Mouse (Mus musculus) hindbrain, embryonic 14.5 days (tissue): ENCODE measurements at regions not wholly inside any gene's neighbourhood (a gene's known extent, or its start where the extent isn't known, plus 50 kb on each side); places are given as distances from the start of the nearest gene placed in this dataset.

Experiments
- ATAC-seq: fragments of 200-750 bp; cut with Nextera tagmentation; 2 replicates; pipeline ENCODE4 v1.8.0; 2017; ENCODE audit warnings: moderate number of reproducible peaks, mild to moderate bottlenecking, moderate TSS enrichment, moderate library complexity; ENCODE audit not compliant: low FRiP score
- DNase-seq: peaks from one replicate; pipeline ENCODE4 v3.0.0-alpha.2; 2015; ENCODE audit warnings: low spot score
- H3K27ac ChIP-seq: fragments of 300-500 bp; sonication (generic); 2 replicates; pipeline ENCODE4 v1.5.1; 2014; ENCODE audit warnings: mild to moderate bottlenecking, moderate library complexity
- H3K27me3 ChIP-seq: fragments of 300-500 bp; sonication (generic); 2 replicates; pipeline ENCODE4 v1.6.1; 2014; ENCODE audit warnings: mild to moderate bottlenecking, low read length, mixed read lengths; ENCODE audit not compliant: control insufficient read depth, insufficient read depth
- H3K36me3 ChIP-seq: fragments of 300-500 bp; sonication (generic); replicated peaks from 2 replicates; pipeline ENCODE4 v1.6.1; 2014; ENCODE audit not compliant: control insufficient read depth, insufficient read depth
- H3K4me1 ChIP-seq: fragments of 300-500 bp; sonication (generic); replicated peaks from 2 replicates; pipeline ENCODE4 v1.6.1; 2014; ENCODE audit warnings: antibody characterized with exemption, low read length, mixed read lengths; ENCODE audit not compliant: control insufficient read depth, insufficient read depth
- H3K4me2 ChIP-seq: fragments of 300-500 bp; sonication (generic); replicated peaks from 2 replicates; pipeline ENCODE4 v1.6.1; 2014; ENCODE audit warnings: mild to moderate bottlenecking, moderate library complexity
- H3K4me3 ChIP-seq: fragments of 300-500 bp; sonication (generic); replicated peaks from 2 replicates; pipeline ENCODE4 v1.5.1; 2014; ENCODE audit warnings: mild to moderate bottlenecking, low read length
- H3K9ac ChIP-seq: fragments of 300-500 bp; sonication (generic); 2 replicates; pipeline ENCODE4 v1.6.1; 2014
- H3K9me3 ChIP-seq: fragments of 300-500 bp; sonication (generic); 2 replicates; pipeline ENCODE4 v1.6.1; 2016; ENCODE audit warnings: low read length; ENCODE audit not compliant: control insufficient read depth
- WGBS: fragments of 180-500 bp; shearing (Covaris S2); extraction: QIAGEN DNeasy Blood & Tissue Kit; methylation state at CpG from one replicate; pipeline ENCODE4 v1.1.7; 2014; 5-methylcytosine and 5-hydroxymethylcytosine counted together

DNA sequence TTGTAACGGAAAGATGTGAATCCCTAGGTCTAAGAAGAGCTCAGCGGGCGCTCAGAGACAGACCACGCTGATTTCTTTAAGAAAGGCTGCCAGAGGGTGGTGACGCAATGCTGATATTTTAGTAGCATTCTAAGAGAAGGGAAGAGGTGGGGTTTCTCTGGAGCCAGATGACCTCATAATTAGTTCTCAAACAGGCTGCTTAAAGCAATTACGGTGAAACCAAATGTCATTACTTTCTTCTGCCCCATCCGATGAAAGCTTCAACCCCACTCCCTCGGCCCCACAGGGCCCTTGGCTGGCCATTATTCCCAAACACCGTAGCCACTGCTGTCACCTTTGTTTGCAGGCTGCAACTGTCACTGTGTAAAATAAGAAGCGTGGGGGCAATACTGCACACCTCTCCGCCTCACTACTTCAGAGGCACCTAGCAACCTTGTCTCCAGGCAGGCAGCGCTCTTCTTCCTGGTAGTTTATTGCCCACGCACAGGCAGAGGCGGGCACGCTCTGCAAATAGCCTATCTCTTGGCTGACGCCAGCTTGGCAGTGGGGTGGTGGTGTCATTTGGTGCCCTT is 50.6 kb upstream of the Btg3 start:
- Histone ChIP-seq H3K4me3 (no peak overlapping the region), H3K4me1 (0 out of 2 replicates have a peak, but pooled peaks cover 4% of the 10 kb centered on the region), H3K4me2 (peak overlapping the region; percentile 35), H3K36me3 (no peaks in the 10 kb centered on the region), H3K27ac (no peak overlapping the region), H3K27me3 (no peaks in the 10 kb centered on the region), H3K9ac (peak overlapping the region; percentile 37; the same call in 1 of the 2 replicates), H3K9me3 (no peaks in the 10 kb centered on the region)
- DNase-seq (peak; percentile 38), ATAC-seq (peak; percentile 58; the same call in 1 of the 2 replicates)
- WGBS: 33% methylated on average over 16 of the region's 16 CpGs
